Mouse (Mus musculus) hindbrain, embryonic 10.5 days (tissue): Measurements from ENCODE around the gene Irf3. TPM values are rescaled to one million over a fixed set of nuclear protein-coding genes. Genes with fewer than 3 reads are reported as not detected.

Experiments
- DNase-seq: peaks from one replicate; pipeline ENCODE4 v3.0.0-alpha.2; 2017; ENCODE audit warnings: low spot score
- H3K27ac ChIP-seq: fragments of 300-500 bp; sonication (generic); 2 replicates; pipeline ENCODE4 v1.5.1; 2016; ENCODE audit warnings: mild to moderate bottlenecking, moderate library complexity
- H3K27me3 ChIP-seq: fragments of 300-500 bp; sonication (generic); 2 replicates; pipeline ENCODE4 v1.6.1; 2016; ENCODE audit warnings: mild to moderate bottlenecking; ENCODE audit not compliant: poor library complexity, insufficient read depth, severe bottlenecking
- H3K36me3 ChIP-seq: fragments of 300-500 bp; sonication (generic); 2 replicates; pipeline ENCODE4 v1.6.1; 2016; ENCODE audit warnings: mild to moderate bottlenecking, moderate library complexity
- H3K4me1 ChIP-seq: fragments of 300-500 bp; sonication (generic); replicated peaks from 2 replicates; pipeline ENCODE4 v1.6.1; 2016; ENCODE audit warnings: mild to moderate bottlenecking
- H3K4me3 ChIP-seq: fragments of 300-500 bp; sonication (generic); 2 replicates; pipeline ENCODE4 v1.5.1; 2016; ENCODE audit warnings: mild to moderate bottlenecking, moderate library complexity
- H3K9me3 ChIP-seq: fragments of 300-500 bp; sonication (generic); 2 replicates; pipeline ENCODE4 v1.6.1; 2016; ENCODE audit warnings: mild to moderate bottlenecking, moderate library complexity
- WGBS: fragments of 180-500 bp; shearing (Covaris S2); methylation state at CpG from one replicate; pipeline ENCODE4 v1.1.7; 2016; 5-methylcytosine and 5-hydroxymethylcytosine counted together
- polyA plus RNA-seq: library from polyadenylated mRNA; unstranded; fragments of >200 nt; fragmentation: Nextera tagmentation; extraction: Ambion mirVana; gene quantifications from 2 replicates; pipeline ENCODE4 v1.2.1, GENCODE M21; 2016

The Irf3 gene
- polyA plus RNA-seq, 1 experiment from 2014 or later: 78.1 TPM

DNA sequence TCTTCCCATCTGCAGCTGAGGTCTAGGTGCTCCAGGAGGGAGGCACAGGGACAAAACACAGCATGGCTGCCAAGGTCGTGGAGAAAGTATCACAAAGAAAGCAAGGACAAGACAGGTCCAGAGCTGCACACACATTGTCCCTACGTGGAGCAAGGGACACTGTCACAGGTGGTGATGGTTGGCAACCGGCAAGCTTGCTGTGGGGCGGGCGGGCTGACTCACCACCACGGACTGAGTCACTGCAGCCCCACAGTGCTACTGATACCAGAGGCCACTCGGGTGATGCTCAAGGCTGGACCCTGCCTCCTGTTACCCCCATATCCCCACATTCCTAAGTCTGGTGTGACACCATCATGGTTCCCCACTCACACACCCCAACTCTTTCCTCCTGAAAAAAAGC is 5.0 kb downstream of the Irf3 start:
- H3K36me3 ChIP-seq: peaks cover 81% of the 10 kb centered on the region
- no peaks in the 10 kb centered on the region for H3K9me3 ChIP-seq
- H3K27me3 ChIP-seq: no peaks in the 10 kb centered on the region
- no peak overlapping the region for H3K27ac ChIP-seq
- DNase-seq: no peak
- WGBS: 90% methylated on average over 7 of the region's 7 CpGs
- no peak overlapping the region for H3K4me3 ChIP-seq
- peaks cover 22% of the 10 kb centered on the region for H3K4me1 ChIP-seq

- H3K9me3 ChIP-seq: no peaks in the 10 kb centered on the region
- peaks cover 100% of the 10 kb centered on the region for H3K36me3 ChIP-seq
- no peaks in the 10 kb centered on the region for H3K27me3 ChIP-seq
- no peak for DNase-seq
- WGBS: 84% methylated on average over 3 of the region's 3 CpGs
- peak overlapping the region; percentile 11; the same call in 1 of the 2 replicates for H3K4me3 ChIP-seq
- no peak overlapping the region for H3K27ac ChIP-seq
- 0 out of 2 replicates have a peak, but pooled peaks cover 6% of the 10 kb centered on the region for H3K4me1 ChIP-seq
Observed at GRCm38 (mm10) chr7:45004546-45004945, 7.1 kb downstream of the Irf3 start.

GRCm38 (mm10) chr7:45005321-45005992 is 8.0 kb downstream of the Irf3 start:
- peaks cover 100% of the 10 kb centered on the region for H3K36me3 ChIP-seq
- no peaks in the 10 kb centered on the region for H3K9me3 ChIP-seq
- no peak overlapping the region for H3K4me3 ChIP-seq
- H3K4me1 ChIP-seq: no peaks in the 10 kb centered on the region
- 94% methylated on average over 6 of the region's 6 CpGs for WGBS
- no peak for DNase-seq
- no peaks in the 10 kb centered on the region for H3K27me3 ChIP-seq
- no peak overlapping the region for H3K27ac ChIP-seq

DNA sequence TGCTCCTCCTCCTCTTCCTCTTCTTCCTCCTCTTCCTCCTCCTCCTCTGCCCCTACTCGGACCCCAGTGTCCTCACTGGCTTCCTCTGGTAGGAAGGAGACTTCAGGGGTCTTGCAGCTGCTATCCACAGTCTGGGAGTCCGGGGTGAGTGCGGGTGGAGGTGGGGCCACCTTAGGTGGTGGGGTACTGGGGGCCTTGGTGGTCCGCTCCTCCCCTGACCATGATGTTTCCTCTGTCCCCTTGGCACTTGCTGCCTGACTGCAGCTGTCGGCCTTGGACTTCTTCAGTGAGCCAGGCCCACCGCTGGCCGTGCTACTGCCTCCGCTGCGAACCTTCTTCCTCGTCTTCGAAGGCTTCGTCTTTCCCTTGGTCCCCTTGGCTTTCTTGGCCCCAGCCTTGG is 9.1 kb downstream of the Irf3 start:
- H3K9me3 ChIP-seq: no peaks in the 10 kb centered on the region
- H3K36me3 ChIP-seq: peaks cover 100% of the 10 kb centered on the region
- no peaks in the 10 kb centered on the region for H3K4me1 ChIP-seq
- no peaks in the 10 kb centered on the region for H3K27me3 ChIP-seq
- H3K4me3 ChIP-seq: no peak overlapping the region
- 95% methylated on average over 12 of the region's 12 CpGs for WGBS
- no peak for DNase-seq
- no peak overlapping the region for H3K27ac ChIP-seq

GRCm38 (mm10) chr7:45007141-45007540 is 9.7 kb downstream of the Irf3 start:
- 96% methylated on average over 29 of the region's 29 CpGs for WGBS

DNA sequence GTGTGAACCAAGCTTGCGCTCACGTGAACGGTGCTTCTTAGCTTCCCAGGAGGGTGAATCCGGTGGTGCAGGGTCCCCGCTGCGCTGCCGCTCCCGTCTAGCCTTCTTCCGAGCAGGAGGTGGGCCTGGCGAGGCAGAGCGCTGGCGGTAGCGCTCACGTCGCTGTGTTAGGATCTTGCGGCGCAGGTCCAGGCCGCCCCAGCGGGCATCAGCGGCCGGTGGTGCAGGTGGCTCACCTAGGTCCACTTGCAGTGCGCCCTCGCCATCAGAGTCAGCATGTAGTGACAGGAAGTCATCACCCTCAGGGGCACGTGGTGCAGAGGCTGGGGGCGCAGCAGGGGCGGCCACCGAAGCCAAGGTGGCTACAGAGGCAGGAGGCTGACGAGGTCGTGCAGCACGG is 10.4 kb downstream of the Irf3 start:
- H3K27me3 ChIP-seq: no peaks in the 10 kb centered on the region
- H3K4me1 ChIP-seq: peaks cover 2% of the 10 kb centered on the region; the same call in 1 of the 2 replicates
- WGBS: 96% methylated on average over 30 of the region's 30 CpGs
- DNase-seq: no peak
- no peak overlapping the region for H3K4me3 ChIP-seq
- H3K36me3 ChIP-seq: peaks cover 100% of the 10 kb centered on the region
- no peak overlapping the region for H3K27ac ChIP-seq
- H3K9me3 ChIP-seq: no peaks in the 10 kb centered on the region

More at GRCm38 (mm10) chr7:45007141-45007540, 9.7 kb downstream of the Irf3 start:
- no peak overlapping the region for H3K27ac ChIP-seq
- no peak for DNase-seq
- H3K27me3 ChIP-seq: no peaks in the 10 kb centered on the region
- H3K36me3 ChIP-seq: peaks cover 100% of the 10 kb centered on the region
- H3K9me3 ChIP-seq: no peaks in the 10 kb centered on the region
- H3K4me1 ChIP-seq: no peaks in the 10 kb centered on the region
- no peak overlapping the region; the same call in 1 of the 2 replicates for H3K4me3 ChIP-seq

DNA sequence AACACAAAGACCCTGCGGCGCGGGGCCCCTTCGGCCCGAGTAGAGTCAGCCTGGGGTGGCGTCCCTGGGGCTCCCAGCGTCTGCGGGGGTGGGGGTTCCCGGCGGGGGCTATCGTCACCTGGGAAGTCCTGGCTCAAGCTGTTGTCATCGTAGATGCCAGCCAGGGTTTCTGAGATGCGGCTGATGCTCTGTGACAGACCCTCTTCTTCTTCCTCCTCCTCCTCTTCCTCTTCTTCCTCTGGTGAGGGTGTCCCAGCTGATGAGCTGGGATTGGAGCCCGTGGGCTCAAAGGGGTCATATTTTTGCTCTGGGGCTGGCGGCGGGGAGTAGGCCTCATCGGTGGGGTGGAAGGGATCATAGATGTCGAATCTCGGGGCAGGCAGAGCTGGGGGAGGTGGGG is 11.0 kb downstream of the Irf3 start:
- Histone ChIP-seq H3K4me3 (no peak overlapping the region), H3K27ac (no peak overlapping the region), H3K9me3 (no peaks in the 10 kb centered on the region), H3K27me3 (no peaks in the 10 kb centered on the region), H3K36me3 (peaks cover 100% of the 10 kb centered on the region), H3K4me1 (peaks cover 7% of the 10 kb centered on the region; the same call in 1 of the 2 replicates)
- WGBS: 97% methylated on average over 19 of the region's 19 CpGs
- no peak for DNase-seq

DNA sequence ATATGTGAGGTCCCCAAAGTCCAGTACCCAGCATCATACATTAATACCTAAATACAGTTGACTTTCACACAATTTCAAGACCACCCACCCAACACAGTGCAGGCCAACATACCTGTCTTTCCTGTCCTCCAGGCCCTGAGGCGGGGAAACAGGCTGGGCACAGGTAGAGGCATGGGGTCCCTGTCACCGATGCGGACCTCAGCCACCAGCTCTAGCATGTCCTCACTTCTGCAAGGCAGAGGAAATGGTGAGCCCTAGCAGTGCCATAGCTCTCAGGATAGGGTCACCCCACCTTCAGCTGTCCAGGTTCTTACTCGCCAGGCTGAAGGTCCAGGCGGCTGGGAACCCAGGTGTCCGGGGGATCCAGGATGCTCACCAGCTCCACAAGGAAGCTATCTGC is 14.6 kb downstream of the Irf3 start:
- H3K27me3 ChIP-seq: no peaks in the 10 kb centered on the region
- DNase-seq: no peak
- 98% methylated on average over 6 of the region's 6 CpGs for WGBS
- peaks cover 29% of the 10 kb centered on the region for H3K4me1 ChIP-seq
- no peak overlapping the region for H3K27ac ChIP-seq
- peaks cover 71% of the 10 kb centered on the region for H3K36me3 ChIP-seq
- H3K4me3 ChIP-seq: no peak overlapping the region
- no peaks in the 10 kb centered on the region for H3K9me3 ChIP-seq

DNA sequence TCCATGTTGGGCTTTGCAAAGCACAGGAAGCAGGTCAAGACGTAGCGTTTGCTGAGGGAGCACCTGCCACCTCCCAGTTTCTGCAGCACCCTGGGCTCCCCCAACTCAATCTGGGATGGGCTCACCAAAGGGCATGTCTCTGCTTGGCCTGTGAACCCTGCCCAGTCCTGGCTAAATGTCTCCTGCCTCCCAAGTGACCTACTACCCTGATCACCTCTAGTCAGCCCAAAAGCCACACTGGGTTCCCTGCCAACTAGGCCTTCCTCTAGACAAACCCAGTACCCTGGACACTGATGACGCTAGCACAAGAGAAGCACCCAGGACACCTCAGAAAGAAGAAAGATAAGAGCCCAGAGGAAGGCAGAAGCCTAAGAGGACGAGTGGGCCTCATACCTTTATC is 15.4 kb downstream of the Irf3 start:
- no peak for DNase-seq
- Histone ChIP-seq H3K9me3 (no peaks in the 10 kb centered on the region), H3K4me1 (peaks cover 34% of the 10 kb centered on the region), H3K27me3 (no peaks in the 10 kb centered on the region), H3K27ac (no peak overlapping the region), H3K36me3 (peaks cover 63% of the 10 kb centered on the region), H3K4me3 (peak overlapping the region; percentile 14; the same call in 1 of the 2 replicates)
- WGBS: 81% methylated on average over 4 of the region's 4 CpGs

DNA sequence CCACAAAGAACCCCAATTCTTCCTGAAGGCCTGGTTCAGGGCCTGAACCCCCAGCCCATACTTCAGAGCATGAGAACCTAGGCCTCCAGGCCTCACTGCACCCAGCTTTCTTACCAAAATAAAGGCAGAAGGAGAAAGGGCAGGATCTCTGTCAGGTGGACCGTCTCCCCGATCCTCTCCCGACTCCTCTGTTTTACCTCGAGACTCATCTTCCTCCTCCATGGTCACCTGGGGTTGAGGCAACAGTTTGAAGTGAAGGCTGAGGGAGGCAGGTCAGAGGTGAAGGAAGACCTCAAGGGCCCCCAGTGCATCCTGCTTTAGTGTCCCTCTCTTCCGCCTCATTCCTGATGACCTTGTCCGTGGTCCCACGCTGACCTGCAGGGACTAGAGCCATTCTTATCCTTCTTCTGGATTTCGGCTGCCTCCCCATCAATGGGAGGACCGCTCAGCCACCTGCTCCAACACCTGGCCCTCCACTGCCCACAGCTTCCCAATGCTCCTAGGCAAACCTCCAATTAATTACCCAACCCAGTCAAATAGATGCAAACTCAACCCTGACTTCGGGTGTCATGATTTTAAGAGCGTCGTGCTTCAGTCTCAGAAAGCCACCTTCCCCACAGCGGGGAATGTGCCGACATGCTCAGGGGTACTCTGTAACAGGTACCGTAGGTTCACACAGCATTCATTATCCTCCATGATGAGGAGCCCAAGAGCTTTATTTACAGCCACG is 16.1 kb downstream of the Irf3 start:
- H3K9me3 ChIP-seq: no peaks in the 10 kb centered on the region
- peaks cover 56% of the 10 kb centered on the region for H3K36me3 ChIP-seq
- H3K27me3 ChIP-seq: 0 out of 2 replicates have a peak, but pooled peaks cover 2% of the 10 kb centered on the region
- no peak overlapping the region for H3K27ac ChIP-seq
- no peak for DNase-seq
- WGBS: 94% methylated on average over 16 of the region's 16 CpGs
- H3K4me1 ChIP-seq: peaks cover 41% of the 10 kb centered on the region
- H3K4me3 ChIP-seq: peak overlapping the region; percentile 14

DNA sequence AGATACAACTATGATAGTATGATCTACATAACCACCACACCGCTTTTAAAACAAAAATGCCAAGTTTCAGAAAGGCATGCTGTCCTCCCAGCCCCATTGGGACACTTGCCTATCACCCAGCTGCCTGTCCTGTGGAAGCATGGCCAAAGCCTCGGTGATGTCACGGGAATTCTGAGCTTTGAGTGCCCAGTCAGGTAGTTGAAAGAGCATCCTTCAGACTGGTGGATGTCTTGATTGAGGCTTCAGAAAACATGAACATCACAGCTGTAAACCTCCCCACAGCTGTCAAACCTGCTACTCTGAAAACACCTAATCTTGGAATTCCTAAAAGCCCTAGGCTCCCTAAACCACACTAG is 16.6 kb downstream of the Irf3 start:
- Histone ChIP-seq H3K36me3 (peaks cover 51% of the 10 kb centered on the region), H3K9me3 (no peaks in the 10 kb centered on the region), H3K27me3 (peaks cover 8% of the 10 kb centered on the region; the same call in 1 of the 2 replicates), H3K27ac (no peak overlapping the region), H3K4me3 (no peak overlapping the region), H3K4me1 (peaks cover 46% of the 10 kb centered on the region)
- DNase-seq: no peak
- WGBS: 95% methylated on average over 3 of the region's 3 CpGs

GRCm38 (mm10) chr7:45015344-45015956 is 18.0 kb downstream of the Irf3 start:
- Histone ChIP-seq H3K4me1 (peaks cover 53% of the 10 kb centered on the region), H3K36me3 (peaks cover 37% of the 10 kb centered on the region), H3K4me3 (peak overlapping the region; percentile 68), H3K9me3 (no peaks in the 10 kb centered on the region), H3K27me3 (peaks cover 12% of the 10 kb centered on the region; the same call in 1 of the 2 replicates), H3K27ac (peak overlapping the region; percentile 91)
- WGBS: 3% methylated on average over 20 of the region's 20 CpGs
- DNase-seq: no peak
